Mouse (Mus musculus) myocyte (in vitro differentiated cells): ENCODE measurements around the gene Anxa4. TPM values are rescaled to one million over a fixed set of nuclear protein-coding genes. Genes with fewer than 3 reads are reported as not detected.

Source experiments
- H3K27me3 ChIP-seq: one replicate; pipeline ENCODE4 v1.6.1; 2011; ENCODE audit not compliant: control insufficient read depth, insufficient read depth, insufficient read length
- H3K36me3 ChIP-seq: one replicate; pipeline ENCODE4 v1.6.1; 2011; ENCODE audit not compliant: control insufficient read depth, insufficient read depth
- H3K4me2 ChIP-seq: one replicate; pipeline ENCODE4 v1.6.1; 2011; ENCODE audit warnings: low read depth, control low read depth
- H3K4me3 ChIP-seq: one replicate; pipeline ENCODE4 v1.5.1; 2011; ENCODE audit warnings: mild to moderate bottlenecking, control low read depth, moderate library complexity
- H3K79me2 ChIP-seq: one replicate; pipeline ENCODE4 v1.6.1; 2011; ENCODE audit not compliant: control insufficient read depth, insufficient read depth
- H3ac ChIP-seq: one replicate; pipeline ENCODE4 v1.6.1; 2011; ENCODE audit not compliant: control insufficient read depth, insufficient read length
- E2F4 ChIP-seq: IDR thresholded peaks from one replicate; pipeline ENCODE4 v1.6.1; 2011; ENCODE audit warnings: mild to moderate bottlenecking, control low read depth, moderate library complexity; ENCODE audit not compliant: insufficient read depth
- MAX ChIP-seq: IDR thresholded peaks from one replicate; pipeline ENCODE4 v1.6.1; 2011; ENCODE audit warnings: low read depth, mild to moderate bottlenecking, control low read depth
- MYOD1 ChIP-seq, 3 experiments: IDR thresholded peaks; one replicate each; pipeline ENCODE4 v1.6.1; 2011; ENCODE audit warnings: control low read depth in 2 of 3, low read depth in 2 of 3, mild to moderate bottlenecking in 2 of 3, moderate library complexity in 1 of 3; ENCODE audit not compliant: insufficient read length in 2 of 3, control insufficient read depth in 1 of 3
- MYOG ChIP-seq, 3 experiments: IDR thresholded peaks; one replicate each; pipeline ENCODE4 v1.6.1; 2011; ENCODE audit warnings: control low read depth in 2 of 3, low read depth in 2 of 3, mild to moderate bottlenecking in 2 of 3; ENCODE audit not compliant: insufficient read length in 2 of 3, control insufficient read depth in 1 of 3, insufficient read depth in 1 of 3
- POLR2A ChIP-seq: IDR thresholded peaks from one replicate; pipeline ENCODE4 v1.6.1; 2011; ENCODE audit warnings: low read depth, mild to moderate bottlenecking, control low read depth, moderate library complexity; ENCODE audit not compliant: insufficient read length
- POLR2AphosphoS2 ChIP-seq: IDR thresholded peaks from one replicate; pipeline ENCODE4 v1.6.1; 2011; ENCODE audit warnings: low read depth, control low read depth; ENCODE audit not compliant: insufficient read length
- REST ChIP-seq: IDR thresholded peaks from one replicate; pipeline ENCODE4 v1.6.1; 2011; ENCODE audit warnings: mild to moderate bottlenecking, control low read depth, moderate library complexity; ENCODE audit not compliant: insufficient read depth, insufficient read length
- SRF ChIP-seq: IDR thresholded peaks from one replicate; pipeline ENCODE4 v1.6.1; 2011; ENCODE audit warnings: low read depth; ENCODE audit not compliant: control insufficient read depth, insufficient read length
- TCF12 ChIP-seq: IDR thresholded peaks from one replicate; pipeline ENCODE4 v1.6.1; 2011; ENCODE audit warnings: mild to moderate bottlenecking, control low read depth; ENCODE audit not compliant: poor library complexity, insufficient read depth, severe bottlenecking
- TCF3 ChIP-seq: IDR thresholded peaks from one replicate; pipeline ENCODE4 v1.6.1; 2011; ENCODE audit warnings: low read depth, control low read depth; ENCODE audit not compliant: insufficient read length
- USF1 ChIP-seq: IDR thresholded peaks from one replicate; pipeline ENCODE4 v1.6.1; 2011; ENCODE audit warnings: low read depth, mild to moderate bottlenecking, control low read depth, moderate library complexity
- polyA plus RNA-seq: library from polyadenylated mRNA; unstranded; fragments of >200 nt; fragmentation: generic; extraction: Trizol; gene quantifications from one replicate; pipeline ENCODE4 v1.2.1, GENCODE M21; 2012; ENCODE audit warnings: missing spikeins

The Anxa4 gene
- polyA plus RNA-seq, 1 experiment: 72.5 TPM

DNA sequence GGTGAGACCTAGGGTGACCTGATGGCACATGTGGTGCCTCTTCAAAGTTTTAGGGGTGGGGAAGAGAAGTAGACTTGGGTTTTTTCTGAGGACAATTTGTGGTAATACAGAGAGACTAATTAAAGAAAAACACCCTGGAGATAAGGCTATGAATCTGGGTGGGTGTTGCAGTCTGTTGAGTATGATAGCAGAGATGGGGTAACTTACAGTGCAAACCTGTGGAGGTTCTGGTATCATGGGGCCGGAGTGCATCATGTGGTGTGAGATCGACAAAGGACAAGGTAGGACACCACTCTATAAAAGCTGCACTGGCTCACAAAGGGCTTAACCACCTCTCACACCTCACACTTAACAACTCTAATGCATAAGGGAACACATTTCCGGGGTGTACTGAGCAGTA, 103.7 kb downstream of the Anxa4 start:
- Histone ChIP-seq H3K36me3 (peaks cover 22% of the 10 kb centered on the region), H3K4me2 (no peak overlapping the region), H3K27me3 (no peaks in the 10 kb centered on the region), H3K79me2 (no peaks in the 10 kb centered on the region), H3ac (no peak overlapping the region), H3K4me3 (no peak overlapping the region)
- TF ChIP-seq TCF3 (no peak), USF1 (no peak), MYOG (IDR thresholded peaks at IDR 0.05; ENCODE audit: control insufficient read depth in 1 of 3, insufficient read depth in 1 of 3, insufficient read length in 2 of 3, low read depth in 2 of 3) (no peak), MYOD1 (IDR thresholded peaks at IDR 0.05; ENCODE audit: control insufficient read depth in 1 of 3, insufficient read length in 2 of 3, low read depth in 2 of 3) (no peak), POLR2A (no peak)

DNA sequence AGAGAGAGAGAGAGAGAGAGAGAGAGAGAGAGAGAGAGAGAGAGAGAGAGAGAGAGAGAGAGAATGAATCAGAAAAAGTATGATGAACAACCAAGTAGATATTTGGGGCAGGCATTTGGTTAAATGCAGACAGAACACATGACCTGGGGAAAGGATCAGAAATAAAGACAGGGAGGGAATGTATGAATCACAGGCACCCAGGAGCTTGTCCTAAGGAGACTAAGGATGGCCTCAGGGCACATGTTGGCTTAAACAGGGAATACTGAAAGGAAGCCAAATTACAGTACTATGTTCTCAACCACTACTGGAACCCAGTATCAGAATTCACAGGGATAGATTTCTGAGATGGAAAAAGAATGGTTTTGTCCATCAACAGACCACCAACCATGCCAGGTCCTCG, 106.4 kb downstream of the Anxa4 start:
- Histone ChIP-seq H3K79me2 (peaks cover 16% of the 10 kb centered on the region), H3ac (no peak overlapping the region), H3K4me2 (no peak overlapping the region), H3K4me3 (no peak overlapping the region), H3K36me3 (peaks cover 14% of the 10 kb centered on the region), H3K27me3 (no peaks in the 10 kb centered on the region)
- TF ChIP-seq TCF3: no peak
- no peak for TF ChIP-seq SRF
- no peak for TF ChIP-seq USF1
- no peak for TF ChIP-seq REST
- TF ChIP-seq E2F4: no peak
- TF ChIP-seq MYOD1 (IDR thresholded peaks at IDR 0.05; ENCODE audit: control insufficient read depth in 1 of 3, insufficient read length in 2 of 3, low read depth in 2 of 3): no peak
- TF ChIP-seq MAX: no peak
- no peak for TF ChIP-seq POLR2A
- TF ChIP-seq POLR2AphosphoS2: no peak
- no peak for TF ChIP-seq TCF12

Other genes starting within 250 kb of the Anxa4 start
- gene Asprv1, start 165.4 kb downstream of the Anxa4 start, polyA plus RNA-seq: 0.34 TPM
- gene Mxd1, start 124.4 kb downstream of the Anxa4 start, polyA plus RNA-seq: 2.9 TPM
- 53.8 TPM for gene Snrnp27, start 109.1 kb downstream of the Anxa4 start, polyA plus RNA-seq
- gene Gmcl1, start 60.2 kb downstream of the Anxa4 start, polyA plus RNA-seq: 5.9 TPM
- gene Aak1, start 55.9 kb upstream of the Anxa4 start, polyA plus RNA-seq: 11.5 TPM
- gene Nfu1, start 215.7 kb upstream of the Anxa4 start, polyA plus RNA-seq: 240 TPM
- 13.4 TPM for gene Gfpt1, start 249.3 kb upstream of the Anxa4 start, polyA plus RNA-seq